Mouse (Mus musculus) embryonic fibroblast, embryonic 13.5 days (primary cell): ENCODE measurements around the gene Syngr3.

ENCODE experiments used
- CTCF ChIP-seq: IDR thresholded peaks from 2 replicates; pipeline ENCODE4 v1.5.1; 2011; ENCODE audit warnings: mild to moderate bottlenecking, control low read depth, low read length, moderate library complexity, borderline replicate concordance; ENCODE audit not compliant: insufficient read depth
- POLR2A ChIP-seq: IDR thresholded peaks from 2 replicates; pipeline ENCODE4 v1.6.1; 2011; ENCODE audit warnings: low read depth, mild to moderate bottlenecking, control low read depth, low read length, moderate library complexity

DNA sequence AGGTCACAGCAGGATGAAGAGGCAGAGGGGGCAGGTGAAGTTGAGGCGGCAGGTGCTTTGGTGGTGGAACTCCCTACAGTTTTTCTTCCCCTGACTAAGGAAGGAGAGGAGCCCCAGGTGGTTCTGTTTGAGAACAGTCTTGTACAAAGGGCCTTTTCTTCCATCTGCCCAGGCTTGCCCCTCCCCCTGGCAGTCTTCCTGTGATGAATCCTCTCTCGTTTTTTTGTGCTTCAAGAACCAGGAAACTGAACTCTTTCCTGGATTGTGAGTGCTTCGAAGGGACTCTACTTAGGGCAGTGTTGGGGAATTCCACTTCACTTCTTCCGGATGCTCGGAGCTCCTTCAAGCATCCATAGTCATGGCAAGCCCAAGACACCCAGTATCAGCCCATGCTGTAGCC, 8.2 kb upstream of the Syngr3 start:
- TF ChIP-seq CTCF (no peak), POLR2A (no peak)
